Comparison of ENCODE assay signal across 23 mouse cellular contexts in the genomic region with DNA sequence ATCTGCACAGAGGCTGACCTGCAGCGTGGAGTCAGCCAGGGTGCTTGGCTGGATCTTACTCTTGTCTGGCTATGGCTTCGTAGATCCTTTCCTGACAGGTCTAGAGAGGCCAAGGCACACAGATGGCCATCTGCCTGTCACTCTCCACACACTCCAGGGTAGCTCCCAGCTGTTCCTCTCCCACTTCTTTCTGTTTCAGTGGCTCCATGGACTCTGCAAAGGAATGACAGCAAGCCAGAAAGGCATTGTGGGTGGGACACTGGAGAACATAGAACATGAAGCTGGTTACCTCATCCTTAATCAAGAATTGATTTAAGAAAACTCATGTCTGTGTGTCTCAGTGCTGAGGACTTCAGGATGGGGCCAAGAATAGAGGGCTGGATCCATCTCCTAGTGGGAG.
"Had no signal": no experiment of that assay in that cellular context is flagged by ENCODE, and none has a peak within 500 bp of the region (broad histone marks: within the 10 kb centered on the region; RNA-seq: fewer than 3 reads in every experiment).

No protein-coding gene starts in this region.

- H3K9ac ChIP-seq: limb, embryonic 12.5 days; liver, embryonic 12.5 days; liver, embryonic 15.5 days; lung, embryonic 15.5 days; midbrain, embryonic 13.5 days; neural tube, embryonic 13.5 days; stomach, embryonic 15.5 days had no signal

- H3K27ac ChIP-seq: left cerebral cortex, adult 2 months; limb, embryonic 12.5 days; liver, embryonic 12.5 days; liver, embryonic 15.5 days; lung, embryonic 15.5 days; midbrain, embryonic 10.5 days; midbrain, embryonic 13.5 days; neural tube, embryonic 13.5 days; stomach, embryonic 15.5 days had no signal

- H3K9me3 ChIP-seq: limb, embryonic 12.5 days; liver, embryonic 12.5 days; liver, embryonic 15.5 days; lung, embryonic 15.5 days; megakaryocyte, embryonic 14.5 days; midbrain, embryonic 10.5 days; midbrain, embryonic 13.5 days; neural tube, embryonic 13.5 days; stomach, embryonic 15.5 days had no signal

- ATAC-seq: liver, embryonic 12.5 days; midbrain, embryonic 13.5 days; midbrain, embryonic 16.5 days had no signal

- DNase-seq: kidney, adult 11 months; kidney, adult 9 months; kidney, postnatal 14 days; layer of hippocampus, postnatal 36 days; liver; lung, adult 18-20 months; lung, postnatal 10 days; lung, postnatal 36 days; right cerebral cortex, postnatal 25 days; spleen, adult 18-20 months; thymus, postnatal 25 days had no signal

- H3K4me3 ChIP-seq: left cerebral cortex, adult 2 months; limb, embryonic 12.5 days; liver, embryonic 12.5 days; liver, embryonic 15.5 days; lung, embryonic 15.5 days; megakaryocyte, embryonic 14.5 days; midbrain, embryonic 10.5 days; midbrain, embryonic 13.5 days; myocyte; neural tube, embryonic 13.5 days; stomach, embryonic 15.5 days had no signal

- H3K4me1 ChIP-seq: liver, embryonic 12.5 days; liver, embryonic 15.5 days; lung, embryonic 15.5 days; megakaryocyte, embryonic 14.5 days; midbrain, embryonic 13.5 days; neural tube, embryonic 13.5 days; stomach, embryonic 15.5 days had no signal

- H3K27me3 ChIP-seq: limb, embryonic 12.5 days; liver, embryonic 12.5 days; liver, embryonic 15.5 days; lung, embryonic 15.5 days; megakaryocyte, embryonic 14.5 days; midbrain, embryonic 13.5 days; neural tube, embryonic 13.5 days; stomach, embryonic 15.5 days had no signal

- H3K36me3 ChIP-seq: limb, embryonic 12.5 days; liver, embryonic 12.5 days; liver, embryonic 15.5 days; lung, embryonic 15.5 days; midbrain, embryonic 10.5 days; midbrain, embryonic 13.5 days; neural tube, embryonic 13.5 days; stomach, embryonic 15.5 days had no signal

- H3K4me2 ChIP-seq: limb, embryonic 12.5 days; liver, embryonic 12.5 days; liver, embryonic 15.5 days; lung, embryonic 15.5 days; midbrain, embryonic 13.5 days; neural tube, embryonic 13.5 days; stomach, embryonic 15.5 days had no signal
